Mouse (Mus musculus) kidney, embryonic 15.5 days (tissue): ENCODE results near the gene Zfp3. TPM values are rescaled to one million over a fixed set of nuclear protein-coding genes. Genes with fewer than 3 reads are reported as not detected.
A peak's percentile ranks its signal among the peaks of the same experiment; 100 is the strongest.
"Not testable (repeated sequence)": the region's sequence is repeated elsewhere in the genome, so short reads cannot be mapped to it uniquely, and the experiment has no call there.

Experiments used
- ATAC-seq: fragments of 200-750 bp; cut with Nextera tagmentation; replicated peaks from 2 replicates; pipeline ENCODE4 v1.8.0; 2017; ENCODE audit warnings: moderate TSS enrichment; ENCODE audit not compliant: low FRiP score
- H3K27ac ChIP-seq: fragments of 300-500 bp; sonication (generic); 2 replicates; pipeline ENCODE4 v1.5.1; 2015; ENCODE audit warnings: mild to moderate bottlenecking, inconsistent platforms
- H3K27me3 ChIP-seq: fragments of 300-500 bp; sonication (generic); 2 replicates; pipeline ENCODE4 v1.6.1; 2015; ENCODE audit warnings: inconsistent platforms
- H3K36me3 ChIP-seq: fragments of 300-500 bp; sonication (generic); 2 replicates; pipeline ENCODE4 v1.6.1; 2015; ENCODE audit warnings: inconsistent platforms
- H3K4me1 ChIP-seq: fragments of 300-500 bp; sonication (generic); 2 replicates; pipeline ENCODE4 v1.6.1; 2015; ENCODE audit warnings: inconsistent platforms
- H3K4me2 ChIP-seq: fragments of 300-500 bp; sonication (generic); 2 replicates; pipeline ENCODE4 v1.6.1; 2015; ENCODE audit warnings: moderate library complexity, mild to moderate bottlenecking, inconsistent platforms
- H3K4me3 ChIP-seq: fragments of 300-500 bp; sonication (generic); replicated peaks from 2 replicates; pipeline ENCODE4 v1.5.1; 2015; ENCODE audit warnings: mild to moderate bottlenecking, inconsistent platforms
- H3K9ac ChIP-seq: fragments of 300-500 bp; sonication (generic); 2 replicates; pipeline ENCODE4 v1.6.1; 2015; ENCODE audit warnings: mild to moderate bottlenecking, inconsistent platforms
- H3K9me3 ChIP-seq: fragments of 300-500 bp; sonication (generic); replicated peaks from 2 replicates; pipeline ENCODE4 v1.6.1; 2016; ENCODE audit warnings: inconsistent platforms
- WGBS: fragments of 180-500 bp; shearing (Covaris S2); methylation state at CpG from one replicate; pipeline ENCODE4 v1.1.7; 2015; ENCODE audit warnings: mixed read lengths; 5-methylcytosine and 5-hydroxymethylcytosine counted together
- polyA plus RNA-seq: library from polyadenylated mRNA; unstranded; fragments of >200 nt; fragmentation: Nextera tagmentation; extraction: Ambion mirVana; gene quantifications from 2 replicates; pipeline ENCODE4 v1.2.1, GENCODE M21; 2015

Zfp3 gene
- polyA plus RNA-seq, 1 experiment from 2014 or later = 6.8 TPM

- no peaks in the 10 kb centered on the region for H3K9me3 ChIP-seq
- no peak overlapping the region for H3K4me2 ChIP-seq
- H3K4me3 ChIP-seq = no peak overlapping the region
- no peaks in the 10 kb centered on the region for H3K27me3 ChIP-seq
- no peaks in the 10 kb centered on the region for H3K4me1 ChIP-seq
- WGBS = 86% methylated on average over 3 of the region's 3 CpGs
- no peaks in the 10 kb centered on the region for H3K36me3 ChIP-seq
- no peak overlapping the region for H3K9ac ChIP-seq
- no peak for ATAC-seq
- H3K27ac ChIP-seq = no peak overlapping the region
These were observed 22.4 kb upstream of the Zfp3 start for GRCm38 (mm10) chr11:70741603-70742002.

DNA sequence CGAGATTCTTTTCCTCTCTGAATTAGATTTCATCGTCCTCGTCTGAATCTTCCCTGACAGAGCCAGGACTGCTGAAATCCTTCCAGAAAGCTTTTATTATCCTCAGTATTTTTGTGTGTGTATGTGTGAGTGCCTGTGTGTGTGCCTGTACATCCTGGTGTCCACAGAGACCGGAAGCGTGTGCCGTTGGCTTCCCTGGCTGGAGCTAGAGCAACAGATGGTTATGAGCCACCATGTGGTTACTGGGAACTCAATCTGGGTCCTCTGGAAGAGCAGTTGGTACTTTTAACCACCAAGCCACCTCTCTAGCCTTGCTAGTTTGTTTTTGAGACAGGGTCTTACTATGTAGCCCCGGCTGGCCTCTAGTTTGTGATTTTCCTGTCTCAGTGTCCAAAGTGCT lies 21.9 kb upstream of the Zfp3 start:
- no peak for ATAC-seq
- Histone ChIP-seq H3K36me3 (no peaks in the 10 kb centered on the region), H3K27me3 (no peaks in the 10 kb centered on the region), H3K27ac (no peak overlapping the region), H3K4me1 (no peaks in the 10 kb centered on the region), H3K4me3 (no peak overlapping the region), H3K4me2 (no peak overlapping the region), H3K9me3 (no peaks in the 10 kb centered on the region), H3K9ac (no peak overlapping the region)
- 80% methylated on average over 7 of the region's 7 CpGs for WGBS

DNA sequence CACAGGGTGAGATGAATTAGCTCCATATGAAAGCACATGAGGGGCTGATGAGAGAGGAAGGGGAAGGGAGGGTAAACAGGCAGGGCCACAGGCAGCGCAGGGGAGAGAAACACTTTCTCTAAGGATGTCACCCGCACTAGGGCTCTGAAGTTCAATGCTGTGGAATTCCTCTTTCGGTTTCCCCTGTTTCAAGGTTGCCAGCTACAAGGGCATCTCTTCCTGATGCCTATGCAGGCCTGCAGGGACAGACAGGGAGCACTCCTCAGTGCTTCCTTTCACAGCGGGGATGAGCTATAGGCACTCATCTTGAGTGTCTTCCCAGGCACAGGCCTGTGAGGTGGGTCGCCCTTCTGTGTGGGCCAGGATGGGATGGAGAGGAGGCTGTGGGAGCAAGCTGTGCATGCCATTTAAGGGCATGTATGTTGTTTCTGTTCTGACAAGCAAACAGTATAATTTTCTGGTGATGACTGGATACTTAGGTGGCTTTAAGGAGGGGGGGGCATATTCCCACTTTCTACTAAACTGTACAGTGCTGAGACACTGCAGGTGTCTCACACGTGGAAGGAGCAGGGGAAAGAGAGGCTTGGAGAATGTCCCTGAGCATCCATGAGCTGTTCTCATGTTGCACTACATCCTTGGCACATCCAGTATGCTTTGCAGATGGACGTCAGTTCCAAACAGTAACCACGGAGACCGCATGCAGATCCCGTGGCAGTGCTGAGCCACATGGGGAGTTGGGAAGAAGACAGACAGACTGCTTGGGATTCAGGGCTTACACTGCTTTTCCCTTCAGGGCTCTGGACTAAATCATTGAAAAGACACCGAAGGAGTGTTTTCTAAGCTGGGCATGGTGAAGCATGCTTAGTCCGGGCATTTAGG lies 21.2 kb upstream of the Zfp3 start:
- Histone ChIP-seq H3K36me3 (no peaks in the 10 kb centered on the region), H3K4me1 (no peaks in the 10 kb centered on the region), H3K9me3 (no peaks in the 10 kb centered on the region), H3K9ac (no peak overlapping the region), H3K27me3 (no peaks in the 10 kb centered on the region), H3K27ac (no peak overlapping the region), H3K4me2 (no peak overlapping the region), H3K4me3 (no peak overlapping the region)
- ATAC-seq = no peak
- 85% methylated on average over 12 of the region's 12 CpGs for WGBS

GRCm38 (mm10) chr11:70745636-70746035 lies 18.4 kb upstream of the Zfp3 start:
- Histone ChIP-seq H3K36me3 (no peaks in the 10 kb centered on the region), H3K27ac (no peak overlapping the region), H3K9ac (no peak overlapping the region), H3K4me1 (no peaks in the 10 kb centered on the region), H3K4me2 (no peak overlapping the region), H3K4me3 (no peak overlapping the region), H3K9me3 (0 out of 2 replicates have a peak, but pooled peaks cover 3% of the 10 kb centered on the region), H3K27me3 (no peaks in the 10 kb centered on the region)
- ATAC-seq = no peak
- 86% methylated on average over 7 of the region's 7 CpGs for WGBS

GRCm38 (mm10) chr11:70747876-70748545 lies 16.0 kb upstream of the Zfp3 start:
- Histone ChIP-seq H3K27ac (no peak overlapping the region), H3K9me3 (0 out of 2 replicates have a peak, but pooled peaks cover 3% of the 10 kb centered on the region), H3K4me1 (no peaks in the 10 kb centered on the region), H3K9ac (no peak overlapping the region), H3K4me3 (no peak overlapping the region), H3K4me2 (no peak overlapping the region), H3K27me3 (0 out of 2 replicates have a peak, but pooled peaks cover 2% of the 10 kb centered on the region), H3K36me3 (no peaks in the 10 kb centered on the region)
- ATAC-seq = no peak
- 80% methylated on average over 4 of the region's 4 CpGs for WGBS

DNA sequence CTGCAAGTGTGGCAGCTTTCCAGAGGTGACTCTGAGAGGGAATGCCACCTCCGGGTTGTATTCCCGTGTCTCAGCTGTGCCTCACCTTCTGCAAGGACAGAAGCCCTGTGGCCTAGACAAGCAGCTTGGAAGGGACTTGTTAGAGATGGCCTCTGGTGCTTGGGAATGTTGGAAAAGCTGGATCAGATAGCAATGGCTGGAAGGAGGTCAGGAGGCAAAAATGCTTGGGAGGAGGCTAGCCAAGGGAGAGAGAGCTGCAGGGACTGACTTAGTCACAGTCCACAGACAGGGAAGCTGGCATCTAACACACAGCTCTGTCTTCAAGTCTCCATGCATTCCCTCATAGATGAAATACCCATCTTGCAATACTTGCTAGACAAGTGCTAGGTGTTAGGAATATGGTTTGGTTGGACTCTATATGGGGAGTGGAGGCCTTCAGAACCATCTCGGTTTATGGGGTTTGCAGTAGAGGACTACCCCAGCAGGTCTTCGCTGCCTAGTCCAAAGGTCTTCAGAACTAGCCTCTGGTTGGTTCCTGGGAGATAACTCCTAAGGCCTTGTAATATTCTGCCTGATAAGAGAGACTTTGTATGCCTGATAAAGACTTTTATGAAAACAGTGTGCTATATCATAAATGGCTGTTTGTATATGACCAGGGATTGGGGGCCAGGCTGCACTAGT lies 11.5 kb upstream of the Zfp3 start:
- Histone ChIP-seq H3K36me3 (no peaks in the 10 kb centered on the region), H3K4me2 (no peak overlapping the region), H3K4me3 (no peak overlapping the region), H3K27ac (no peak overlapping the region), H3K9me3 (0 out of 2 replicates have a peak, but pooled peaks cover 3% of the 10 kb centered on the region), H3K9ac (no peak overlapping the region), H3K27me3 (0 out of 2 replicates have a peak, but pooled peaks cover 2% of the 10 kb centered on the region), H3K4me1 (no peaks in the 10 kb centered on the region)
- ATAC-seq = no peak
- whole genome bisulfite sequencing = 84% methylated on average over 4 of the region's 4 CpGs

DNA sequence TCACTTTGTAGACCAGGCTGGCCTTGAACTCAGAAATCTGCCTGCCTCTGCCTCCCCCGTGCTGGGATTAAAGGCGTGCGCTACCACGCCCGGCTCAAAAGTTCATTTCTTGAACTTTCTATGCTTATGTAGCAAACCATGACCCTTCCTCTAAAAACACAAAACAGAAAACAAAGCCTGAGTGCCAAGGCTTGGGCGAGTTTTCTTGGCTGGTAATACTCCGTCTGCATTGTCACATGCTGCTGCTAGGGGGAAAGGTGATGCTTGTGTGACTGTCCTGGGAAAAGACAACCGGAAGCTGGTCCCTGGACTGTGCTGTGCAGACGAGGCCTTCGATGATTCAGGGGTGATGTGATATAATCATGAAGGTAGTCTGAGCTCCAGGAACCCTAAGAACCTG lies 10.9 kb upstream of the Zfp3 start:
- Histone ChIP-seq H3K9me3 (0 out of 2 replicates have a peak, but pooled peaks cover 3% of the 10 kb centered on the region), H3K4me1 (no peaks in the 10 kb centered on the region), H3K9ac (no peak overlapping the region), H3K27ac (no peak overlapping the region), H3K27me3 (0 out of 2 replicates have a peak, but pooled peaks cover 2% of the 10 kb centered on the region), H3K4me2 (no peak overlapping the region), H3K4me3 (no peak overlapping the region), H3K36me3 (no peaks in the 10 kb centered on the region)
- 94% methylated on average over 10 of the region's 10 CpGs for WGBS
- ATAC-seq = no peak

GRCm38 (mm10) chr11:70754476-70754875 lies 9.5 kb upstream of the Zfp3 start:
- H3K36me3 ChIP-seq = no peaks in the 10 kb centered on the region
- 70% methylated on average over 4 of the region's 4 CpGs for WGBS
- no peak overlapping the region for H3K9ac ChIP-seq
- no peak for ATAC-seq
- no peak overlapping the region for H3K4me3 ChIP-seq
- H3K4me1 ChIP-seq = no peaks in the 10 kb centered on the region
- H3K4me2 ChIP-seq = no peak overlapping the region
- H3K9me3 ChIP-seq = no peaks in the 10 kb centered on the region
- 0 out of 2 replicates have a peak, but pooled peaks cover 2% of the 10 kb centered on the region for H3K27me3 ChIP-seq
- H3K27ac ChIP-seq = no peak overlapping the region

- no peak overlapping the region for H3K27ac ChIP-seq
- no peaks in the 10 kb centered on the region for H3K4me1 ChIP-seq
- no peak overlapping the region for H3K9ac ChIP-seq
- no peaks in the 10 kb centered on the region for H3K9me3 ChIP-seq
- WGBS = 66% methylated on average over 7 of the region's 7 CpGs
- H3K36me3 ChIP-seq = no peaks in the 10 kb centered on the region
- H3K27me3 ChIP-seq = 0 out of 2 replicates have a peak, but pooled peaks cover 2% of the 10 kb centered on the region
- no peak overlapping the region for H3K4me3 ChIP-seq
- no peak overlapping the region for H3K4me2 ChIP-seq
- no peak for ATAC-seq
These were observed 9.1 kb upstream of the Zfp3 start for GRCm38 (mm10) chr11:70754958-70755357.

- ATAC-seq = 0 out of 2 replicates have a peak, but pooled peaks have one; percentile 52
- Histone ChIP-seq H3K4me1 (no peaks in the 10 kb centered on the region), H3K9me3 (no peaks in the 10 kb centered on the region), H3K9ac (no peak overlapping the region), H3K27me3 (0 out of 2 replicates have a peak, but pooled peaks cover 2% of the 10 kb centered on the region), H3K36me3 (no peaks in the 10 kb centered on the region), H3K4me3 (no peak overlapping the region), H3K4me2 (no peak overlapping the region), H3K27ac (no peak overlapping the region)
- 11% methylated on average over 7 of the region's 7 CpGs for WGBS
These were observed 8.4 kb upstream of the Zfp3 start for GRCm38 (mm10) chr11:70755645-70756044.

DNA sequence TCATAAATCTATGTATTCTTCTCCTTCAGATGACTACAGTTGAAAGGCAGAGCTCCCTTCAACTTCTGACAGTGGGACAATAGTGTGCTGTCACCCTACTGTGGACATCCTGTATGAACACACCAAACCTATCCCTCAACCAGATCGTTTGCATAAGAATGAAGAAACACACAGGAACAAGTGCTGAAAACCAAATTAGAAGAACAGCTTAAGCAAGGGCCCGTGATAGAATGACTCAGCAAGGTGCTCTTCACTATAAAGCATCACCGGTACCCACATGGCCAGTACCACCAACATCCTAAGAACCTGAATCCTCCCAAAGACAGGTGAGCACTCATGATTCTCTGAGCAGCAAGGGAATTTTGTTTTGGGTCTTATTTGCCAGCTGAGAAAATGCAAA lies 3.6 kb upstream of the Zfp3 start:
- H3K36me3 ChIP-seq, H3K27ac ChIP-seq, H3K4me1 ChIP-seq, H3K9ac ChIP-seq, ATAC-seq, H3K27me3 ChIP-seq, H3K4me2 ChIP-seq, H3K4me3 ChIP-seq, H3K9me3 ChIP-seq: not testable (repeated sequence)
- WGBS = 70% methylated on average over 3 of the region's 3 CpGs

GRCm38 (mm10) chr11:70762641-70763040 lies 1.4 kb upstream of the Zfp3 start:
- Histone ChIP-seq H3K9me3 (no peaks in the 10 kb centered on the region), H3K4me3 (no peak overlapping the region), H3K27me3 (no peaks in the 10 kb centered on the region), H3K4me1 (peaks cover 10% of the 10 kb centered on the region; the same call in 1 of the 2 replicates), H3K36me3 (peaks cover 1% of the 10 kb centered on the region; the same call in 1 of the 2 replicates), H3K4me2 (no peak overlapping the region), H3K9ac (no peak overlapping the region), H3K27ac (no peak overlapping the region)
- 86% methylated on average over 9 of the region's 9 CpGs for WGBS
- no peak for ATAC-seq
